Mouse (Mus musculus) urinary bladder, postnatal 36 days (tissue): ENCODE measurements around the gene Naa40.
A peak's percentile ranks its signal among the peaks of the same experiment; 100 is the strongest.

Experiments
- DNase-seq, 2 experiments: peaks; one replicate each; pipeline ENCODE4 v3.0.0; 2022; ENCODE audit warnings: low spot score in 2 of 2, mixed read lengths in 1 of 2

The Naa40 gene

GRCm38 (mm10) chr19:7265478-7266191 lies 24.7 kb upstream of the Naa40 start:
- DNase-seq, result no peak

- no peak for DNase-seq
Observed at GRCm38 (mm10) chr19:7264766-7265331, 23.9 kb upstream of the Naa40 start.

- peak; percentile 76 to 83 for DNase-seq
Observed at GRCm38 (mm10) chr19:7264088-7264765, 23.2 kb upstream of the Naa40 start.

- no peak for DNase-seq
Observed at GRCm38 (mm10) chr19:7262592-7262991, 21.6 kb upstream of the Naa40 start.

- no peak for DNase-seq
Observed at GRCm38 (mm10) chr19:7261964-7262363, 21.0 kb upstream of the Naa40 start.

GRCm38 (mm10) chr19:7261476-7261875 lies 20.5 kb upstream of the Naa40 start:
- DNase-seq, result no peak

- DNase-seq, result no peak
Observed at GRCm38 (mm10) chr19:7257881-7258280, 16.9 kb upstream of the Naa40 start.

- DNase-seq, result no peak
Observed at GRCm38 (mm10) chr19:7246021-7246420, 5.0 kb upstream of the Naa40 start.

- no peak for DNase-seq
Observed at GRCm38 (mm10) chr19:7240291-7240690, 692 bp downstream of the Naa40 start.

GRCm38 (mm10) chr19:7239574-7239973 lies 1.4 kb downstream of the Naa40 start:
- no peak for DNase-seq

GRCm38 (mm10) chr19:7236742-7237141 lies 4.2 kb downstream of the Naa40 start:
- no peak for DNase-seq

- DNase-seq, result no peak
Observed at GRCm38 (mm10) chr19:7236011-7236410, 5.0 kb downstream of the Naa40 start.

- no peak for DNase-seq
Observed at GRCm38 (mm10) chr19:7235461-7235860, 5.5 kb downstream of the Naa40 start.

- DNase-seq, result peak; percentile 69 to 82
Observed at GRCm38 (mm10) chr19:7234537-7235221, 6.3 kb downstream of the Naa40 start.

- peak in 1 of 2 experiments; percentile 54 for DNase-seq
Observed at GRCm38 (mm10) chr19:7226511-7226914, 14.5 kb downstream of the Naa40 start.

- no peak for DNase-seq
Observed at GRCm38 (mm10) chr19:7225096-7225690, 15.8 kb downstream of the Naa40 start.

- DNase-seq, result no peak
Observed at GRCm38 (mm10) chr19:7224253-7224652, 16.7 kb downstream of the Naa40 start.

- DNase-seq, result no peak
Observed at GRCm38 (mm10) chr19:7223488-7223887, 17.5 kb downstream of the Naa40 start.

- no peak for DNase-seq
Observed at GRCm38 (mm10) chr19:7222196-7222595, 18.8 kb downstream of the Naa40 start.

- DNase-seq, result no peak
Observed at GRCm38 (mm10) chr19:7218753-7219152, 22.2 kb downstream of the Naa40 start.

- no peak for DNase-seq
Observed at GRCm38 (mm10) chr19:7217926-7218267, 23.1 kb downstream of the Naa40 start.
